Mouse (Mus musculus): ENCODE measurements around the gene Kdm4b.

The Kdm4b gene

GRCm38 (mm10) chr17:56431582-56431981 is 105.7 kb downstream of the Kdm4b start:
- no peak for DNase-seq (ENCODE audit: low spot score in 2 of 2)

- DNase-seq (ENCODE audit: low spot score in 2 of 2), result no peak
Observed at GRCm38 (mm10) chr17:56439731-56440460, 114.0 kb downstream of the Kdm4b start.

GRCm38 (mm10) chr17:56442316-56442715 is 116.5 kb downstream of the Kdm4b start:
- DNase-seq (ENCODE audit: low spot score in 2 of 2), result peak in 1 of 2 experiments; percentile 40

DNA sequence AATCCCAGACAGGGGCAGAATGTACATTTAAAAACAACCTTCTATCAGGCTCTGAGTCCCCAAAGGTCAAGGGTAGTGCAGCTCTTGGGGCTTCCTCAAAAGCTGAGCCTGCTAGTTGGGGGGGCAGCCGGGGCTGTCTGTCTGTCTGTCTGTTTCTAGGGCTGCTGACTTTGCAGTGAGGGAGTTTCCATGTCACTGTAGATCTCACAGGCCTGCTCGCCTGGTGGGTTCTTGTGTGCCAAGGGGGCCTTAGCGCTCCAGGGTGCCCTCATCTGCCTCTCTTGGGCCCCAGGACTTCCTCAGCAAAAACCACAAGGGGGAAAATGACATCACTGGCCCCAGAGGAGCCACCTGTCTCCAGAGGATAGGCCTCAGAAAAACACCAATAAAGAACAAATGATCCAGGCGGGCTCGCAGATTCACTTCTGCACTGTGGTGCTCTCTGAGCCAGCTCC is 117.5 kb downstream of the Kdm4b start:
- no peak for DNase-seq (ENCODE audit: low spot score in 2 of 2)

DNA sequence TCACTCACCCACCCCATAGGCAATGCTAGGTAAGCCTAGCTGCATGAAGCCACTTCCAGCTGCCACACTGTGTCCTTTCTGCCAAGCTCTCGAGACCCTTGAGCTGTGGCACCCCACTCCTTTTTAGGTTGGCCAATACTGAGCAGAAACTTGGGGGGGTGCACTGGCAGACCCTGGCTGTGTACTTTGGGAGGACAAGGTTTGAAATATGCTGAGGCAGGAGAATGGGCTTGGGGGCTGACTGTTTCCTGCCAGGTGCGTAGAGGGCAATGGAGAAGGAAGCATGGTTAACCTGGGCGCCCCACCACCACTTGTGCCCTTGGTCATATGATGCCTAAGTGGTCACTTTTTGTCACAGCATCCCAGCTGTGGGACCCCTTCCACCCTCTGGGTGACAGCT is 118.9 kb downstream of the Kdm4b start:
- no peak for DNase-seq (ENCODE audit: low spot score in 2 of 2)

DNA sequence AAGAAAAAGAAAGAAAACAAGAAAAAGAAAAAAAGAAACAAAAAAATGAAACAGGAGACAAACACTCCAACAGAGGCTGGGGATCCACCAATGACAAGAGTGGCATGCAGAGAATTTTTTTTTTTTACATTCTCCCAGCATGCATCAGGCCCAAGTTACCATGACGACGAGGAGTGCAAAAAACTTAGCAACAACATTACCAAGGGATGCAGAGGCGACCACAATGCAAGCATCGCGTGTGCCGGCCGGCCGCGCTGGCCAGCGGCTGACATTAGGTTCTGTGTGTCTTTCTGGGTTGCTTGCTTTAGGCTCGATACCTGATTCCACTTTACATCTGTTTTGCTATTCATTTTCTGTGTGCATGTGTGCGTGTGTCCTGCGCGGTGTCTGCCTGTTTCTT is 119.5 kb downstream of the Kdm4b start:
- DNase-seq (ENCODE audit: low spot score in 2 of 2), result no peak

DNA sequence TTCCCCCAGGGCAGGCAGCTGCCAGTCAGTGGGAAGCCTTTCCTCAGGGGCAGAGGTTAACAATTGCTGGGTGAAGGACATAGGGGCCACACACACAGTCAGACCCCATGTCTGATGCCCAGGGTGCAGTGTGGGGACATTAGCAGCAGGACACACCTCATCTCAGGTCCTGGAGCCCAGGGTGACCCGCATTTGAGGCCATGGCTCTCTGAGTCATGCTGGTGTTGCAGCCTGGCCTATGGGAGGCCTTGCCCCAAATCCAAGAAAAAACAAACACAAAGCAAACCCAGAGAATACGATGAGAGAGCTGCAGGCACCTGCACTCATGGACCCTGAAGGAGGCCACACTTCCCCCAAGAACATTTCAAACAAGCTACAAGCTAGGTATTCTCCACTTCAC is 121.9 kb downstream of the Kdm4b start:
- DNase-seq (ENCODE audit: low spot score in 2 of 2), result no peak
